Mouse (Mus musculus) G1E (cell line): ENCODE measurements around the gene Hoxb7. TPM values are rescaled to one million over a fixed set of nuclear protein-coding genes. Genes with fewer than 3 reads are reported as not detected.

Experiments
- ATAC-seq: 2 replicates; pipeline ENCODE4 v1.8.0; 2016; ENCODE audit warnings: mild to moderate bottlenecking; ENCODE audit not compliant: insufficient number of reproducible peaks, poor library complexity, low FRiP score, severe bottlenecking; ENCODE audit errors: extremely low read depth
- DNase-seq: peaks from one replicate; pipeline ENCODE4 v3.0.0; 2012; ENCODE audit warnings: low spot score
- H3K27me3 ChIP-seq: 2 replicates; pipeline ENCODE4 v1.6.1; 2012; ENCODE audit warnings: mild to moderate bottlenecking, low read length, inconsistent platforms; ENCODE audit not compliant: insufficient read depth
- H3K36me3 ChIP-seq: replicated peaks from 2 replicates; pipeline ENCODE3; 2012; ENCODE audit warnings: mild to moderate bottlenecking, inconsistent platforms
- H3K4me1 ChIP-seq: 2 replicates; pipeline ENCODE4 v1.6.1; 2012; ENCODE audit warnings: low read depth, low read length, inconsistent platforms, mixed read lengths; ENCODE audit not compliant: insufficient read depth
- H3K4me3 ChIP-seq: 2 replicates; pipeline ENCODE4 v1.5.1; 2012; ENCODE audit warnings: low read depth, mild to moderate bottlenecking, inconsistent platforms, low read length, moderate library complexity, mixed read lengths
- H3K9me3 ChIP-seq: replicated peaks from 2 replicates; pipeline ENCODE4 v1.6.1; 2012; ENCODE audit warnings: inconsistent platforms
- CTCF ChIP-seq: IDR thresholded peaks from 2 replicates; pipeline ENCODE4 v1.5.1; 2012; ENCODE audit warnings: low read depth, low read length, inconsistent platforms, mixed read lengths
- GATA1 ChIP-seq: IDR thresholded peaks from 2 replicates; pipeline ENCODE4 v1.6.1; 2012; ENCODE audit warnings: borderline replicate concordance, low read length, inconsistent platforms, mixed read lengths
- GATA2 ChIP-seq: IDR thresholded peaks from 2 replicates; pipeline ENCODE4 v1.6.1; 2012; ENCODE audit warnings: low read depth, low read length, inconsistent platforms, borderline replicate concordance
- POLR2AphosphoS5 ChIP-seq: IDR thresholded peaks from 2 replicates; pipeline ENCODE4 v1.6.1; 2012; ENCODE audit warnings: low read depth, low read length, inconsistent platforms; ENCODE audit not compliant: insufficient replicate concordance
- TAL1 ChIP-seq: conservative IDR thresholded peaks from 2 replicates; pipeline ENCODE4 v1.6.1; 2012; ENCODE audit warnings: low read depth, low read length, inconsistent platforms, mixed read lengths
- polyA plus RNA-seq: library from polyadenylated mRNA; stranded (reverse); fragments of >175 nt; gene quantifications from 2 replicates; pipeline ENCODE4 v1.2.3, GENCODE M21; 2012
- total RNA-seq, 2 experiments: library from RNA; stranded (forward) in 1 of 2; stranded (reverse) in 1 of 2; fragments of 200-1000 nt in 1 of 2; fragments of >200 nt in 1 of 2; fragmentation: Nextera tagmentation in 1 of 2; gene quantifications; 2 replicates each; pipeline ENCODE4 v1.2.3; 2014 to 2017

Hoxb7 gene
- total and polyA plus RNA-seq, 3 experiments = not detected

- Histone ChIP-seq H3K4me3 (no peak overlapping the region), H3K9me3 (no peaks in the 10 kb centered on the region), H3K27me3 (peaks cover 35% of the 10 kb centered on the region), H3K4me1 (no peaks in the 10 kb centered on the region), H3K36me3 (no peaks in the 10 kb centered on the region)
- no peak for TF ChIP-seq TAL1
- TF ChIP-seq POLR2AphosphoS5 = no peak
- no peak for TF ChIP-seq GATA2
- no peak for TF ChIP-seq CTCF
- TF ChIP-seq GATA1 = no peak
- no peak for DNase-seq
- ATAC-seq = no peak
Observed at GRCm38 (mm10) chr11:96327122-96327521, 40.7 kb downstream of the Hoxb7 start.

- H3K27me3 ChIP-seq = peaks cover 37% of the 10 kb centered on the region
- no peaks in the 10 kb centered on the region for H3K4me1 ChIP-seq
- no peak for DNase-seq
- no peak overlapping the region for H3K4me3 ChIP-seq
- TF ChIP-seq GATA1 (no peak), POLR2AphosphoS5 (no peak), GATA2 (no peak), TAL1 (no peak), CTCF (no peak)
- ATAC-seq = no peak
- no peaks in the 10 kb centered on the region for H3K36me3 ChIP-seq
- no peaks in the 10 kb centered on the region for H3K9me3 ChIP-seq
Observed at GRCm38 (mm10) chr11:96327750-96328149, 41.3 kb downstream of the Hoxb7 start.

- no peaks in the 10 kb centered on the region for H3K9me3 ChIP-seq
- TF ChIP-seq POLR2AphosphoS5 (no peak), CTCF (no peak), GATA1 (no peak), GATA2 (no peak), TAL1 (no peak)
- H3K4me3 ChIP-seq = no peak overlapping the region
- no peaks in the 10 kb centered on the region for H3K4me1 ChIP-seq
- ATAC-seq (no peak), DNase-seq (no peak)
- H3K27me3 ChIP-seq = peaks cover 45% of the 10 kb centered on the region
- no peaks in the 10 kb centered on the region for H3K36me3 ChIP-seq
Observed at GRCm38 (mm10) chr11:96328605-96329004, 42.2 kb downstream of the Hoxb7 start.

- Histone ChIP-seq H3K4me3 (no peak overlapping the region), H3K4me1 (no peaks in the 10 kb centered on the region), H3K36me3 (no peaks in the 10 kb centered on the region), H3K27me3 (peaks cover 38% of the 10 kb centered on the region), H3K9me3 (no peaks in the 10 kb centered on the region)
- no peak for ATAC-seq
- no peak for DNase-seq
- TF ChIP-seq GATA2 (no peak), TAL1 (no peak), CTCF (no peak), POLR2AphosphoS5 (no peak), GATA1 (no peak)
Observed at GRCm38 (mm10) chr11:96332105-96332504, 45.7 kb downstream of the Hoxb7 start.

- no peak overlapping the region for H3K4me3 ChIP-seq
- no peak for TF ChIP-seq GATA1
- no peak for TF ChIP-seq CTCF
- TF ChIP-seq GATA2 = no peak
- no peak for TF ChIP-seq TAL1
- TF ChIP-seq POLR2AphosphoS5 = no peak
- no peaks in the 10 kb centered on the region for H3K4me1 ChIP-seq
- H3K27me3 ChIP-seq = peaks cover 35% of the 10 kb centered on the region
- DNase-seq (no peak), ATAC-seq (no peak)
- H3K36me3 ChIP-seq = no peaks in the 10 kb centered on the region
- no peaks in the 10 kb centered on the region for H3K9me3 ChIP-seq
Observed at GRCm38 (mm10) chr11:96332618-96333032, 46.2 kb downstream of the Hoxb7 start.

- ATAC-seq (no peak), DNase-seq (no peak)
- TF ChIP-seq GATA2 = no peak
- TF ChIP-seq GATA1 = no peak
- TF ChIP-seq POLR2AphosphoS5 = no peak
- TF ChIP-seq CTCF = no peak
- no peak for TF ChIP-seq TAL1
- H3K27me3 ChIP-seq = peaks cover 35% of the 10 kb centered on the region
- H3K9me3 ChIP-seq = no peaks in the 10 kb centered on the region
- no peaks in the 10 kb centered on the region for H3K36me3 ChIP-seq
- no peaks in the 10 kb centered on the region for H3K4me1 ChIP-seq
- no peak overlapping the region for H3K4me3 ChIP-seq
Observed at GRCm38 (mm10) chr11:96333241-96334001, 47.0 kb downstream of the Hoxb7 start.
